ENCODE assay signal across 8 mouse cellular contexts in the genomic region with DNA sequence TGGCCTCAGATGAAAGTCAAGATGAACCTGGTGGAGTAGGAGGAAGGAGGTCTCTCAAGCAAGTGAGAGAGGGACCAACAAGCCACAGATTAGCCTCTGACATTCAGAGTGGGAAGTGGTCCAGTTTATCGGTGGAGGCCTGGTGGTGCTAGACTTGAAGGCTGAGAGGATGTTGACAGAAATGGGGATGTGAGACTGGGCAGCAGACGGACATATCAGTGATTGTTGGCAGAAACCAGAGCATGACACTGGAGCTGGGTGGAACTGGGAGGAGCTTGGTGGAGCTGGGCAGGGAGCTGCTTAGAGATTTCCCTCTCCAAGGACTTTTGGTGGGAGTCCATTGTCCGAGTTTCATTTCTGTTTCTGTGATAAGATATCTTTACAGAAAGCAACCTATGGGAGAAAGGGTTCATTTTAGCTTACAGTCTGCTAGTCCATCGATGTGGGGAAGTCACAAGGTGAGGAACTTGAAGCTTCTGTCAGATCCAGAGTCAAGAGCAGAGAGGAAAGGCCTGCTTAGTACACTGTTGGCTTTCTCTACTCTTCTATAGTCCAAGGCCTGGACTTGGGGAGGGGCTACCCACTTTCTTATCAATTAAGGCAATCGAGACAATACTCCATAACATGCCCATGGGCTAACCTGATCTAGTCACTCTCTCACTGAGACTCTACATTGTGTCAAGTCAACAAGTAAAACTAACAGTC.
A peak's percentile ranks its signal among the peaks of the same experiment; 100 is the strongest.
DNase-seq lines count a peak whose midpoint lies in the region.

No protein-coding gene starts in this region.

- peak; percentile 36 for DNase-seq in adrenal gland, postnatal 10 days
- DNase-seq in adrenal gland, postnatal 4 days (ENCODE audit: low spot score in 2 of 2), result no peak
- peak; percentile 32 to 45 for DNase-seq in right cerebral cortex, postnatal 10 days (ENCODE audit: low spot score in 2 of 2)
- no peak for DNase-seq in right cerebral cortex, postnatal 4 days
- DNase-seq in heart, postnatal 36 days, result peak; percentile 43 to 50
- peak; percentile 70 to 72 for DNase-seq in monocyte, adult 2 months (ENCODE audit: low read depth in 1 of 2, low spot score in 2 of 2)
- no peak for DNase-seq in neural tube, embryonic 10.5 days (ENCODE audit: extremely low spot score, low spot score)
- DNase-seq in MN1 (ENCODE audit: low spot score), result no peak

- intact Hi-C loops in heart, postnatal 36 days (cut with DNase I), result no loop called here

Comparison
In these comparisons a context has a peak if more than half of its experiments do, and no peak if none do; other contexts are left out.
1. DNase-seq: peak in adrenal gland, postnatal 10 days (single experiment), right cerebral cortex, postnatal 10 days (2 of 2), heart, postnatal 36 days (2 of 2) and monocyte, adult 2 months (2 of 2); none in adrenal gland, postnatal 4 days (0 of 2), right cerebral cortex, postnatal 4 days (single experiment), neural tube, embryonic 10.5 days (single experiment) and MN1 (single experiment).